Mouse (Mus musculus) embryonic fibroblast, embryonic 13.5 days (primary cell): ENCODE data around the gene Scly.

Experiments
- CTCF ChIP-seq: IDR thresholded peaks from 2 replicates; pipeline ENCODE4 v1.5.1; 2011; ENCODE audit warnings: mild to moderate bottlenecking, control low read depth, low read length, moderate library complexity, borderline replicate concordance; ENCODE audit not compliant: insufficient read depth
- POLR2A ChIP-seq: IDR thresholded peaks from 2 replicates; pipeline ENCODE4 v1.6.1; 2011; ENCODE audit warnings: low read depth, mild to moderate bottlenecking, control low read depth, low read length, moderate library complexity

DNA sequence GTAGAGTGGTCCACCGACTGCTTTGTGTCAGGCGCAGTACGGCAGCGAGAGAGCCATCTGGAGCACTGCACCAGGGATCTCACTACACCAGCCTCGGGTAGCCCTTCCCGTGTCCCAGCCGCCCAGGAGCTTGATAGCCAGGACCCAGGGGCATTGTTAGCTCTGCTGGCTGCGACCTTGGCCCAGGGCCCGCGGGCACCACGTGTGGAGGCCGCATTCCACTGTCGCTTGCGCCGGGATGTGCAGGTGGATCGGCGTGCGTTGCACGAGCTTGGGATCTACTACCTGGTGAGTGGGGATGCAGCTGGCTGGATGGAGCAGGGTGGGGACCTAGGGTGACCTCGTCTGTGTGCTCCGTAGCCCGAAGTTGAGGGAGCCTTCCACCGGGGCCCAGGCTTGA is 71.9 kb downstream of the Scly start:
- TF ChIP-seq CTCF (no peak), POLR2A (no peak)
